Mouse (Mus musculus) liver, embryonic 14 days (tissue): ENCODE measurements around the gene Ip6k2. TPM values are rescaled to one million over a fixed set of nuclear protein-coding genes. Genes with fewer than 3 reads are reported as not detected.

ENCODE experiments used
- polyA plus RNA-seq: library from polyadenylated mRNA; depleted of rRNA; stranded (reverse); fragments of >200 nt; gene quantifications from 2 replicates; pipeline ENCODE4 v1.2.3, GENCODE M21; 2012; rRNA removed

Gene Ip6k2
- 27.8 and 29.7 TPM in 2 replicates for polyA plus RNA-seq

GRCm38 (mm10) chr9:108783548-108784463 lies at the start of gene Ip6k2:
Ip6k2 (plus strand) TSS chr9:108783796.

GRCm38 (mm10) chr9:108808163-108808665 lies 24.6 kb downstream of the Ip6k2 start, which contains the start of gene Nckipsd:
Nckipsd (plus strand) TSS chr9:108808368.

GRCm38 (mm10) chr9:108825820-108826699 lies 42.5 kb downstream of the Ip6k2 start, which contains the start of gene Celsr3:
Celsr3 (plus strand) TSS chr9:108826320.

GRCm38 (mm10) chr9:108852976-108853375 lies 69.4 kb downstream of the Ip6k2 start, which contains the start of gene Slc26a6:
Slc26a6 (plus strand) TSS chr9:108853283.

Other genes starting within 250 kb of the Ip6k2 start
- 120 and 136 TPM in 2 replicates for gene Impdh2, start 223.5 kb upstream of the Ip6k2 start, polyA plus RNA-seq
- 9.9 and 11.3 TPM in 2 replicates for gene Ndufaf3, start 216.4 kb upstream of the Ip6k2 start, polyA plus RNA-seq
- gene Dalrd3, start 213.9 kb upstream of the Ip6k2 start, polyA plus RNA-seq = 38.4 and 45.4 TPM in 2 replicates
- gene Wdr6, start 205.1 kb upstream of the Ip6k2 start, polyA plus RNA-seq = 7.5 and 8.5 TPM in 2 replicates
- gene P4htm, start 186.1 kb upstream of the Ip6k2 start, polyA plus RNA-seq = 0.63 and 0.67 TPM in 2 replicates
- gene Arih2, start 134.4 kb upstream of the Ip6k2 start, polyA plus RNA-seq = 18.2 and 20.6 TPM in 2 replicates
- gene Slc25a20, start 121.7 kb upstream of the Ip6k2 start, polyA plus RNA-seq = 6.8 and 9.3 TPM in 2 replicates
- gene Prkar2a, start 94.5 kb upstream of the Ip6k2 start, polyA plus RNA-seq = 5.9 and 7.1 TPM in 2 replicates
- 3.3 and 3.9 TPM in 2 replicates for gene Nckipsd, start 24.6 kb downstream of the Ip6k2 start, polyA plus RNA-seq
- 0.15 and 0.23 TPM in 2 replicates for gene Celsr3, start 42.5 kb downstream of the Ip6k2 start, polyA plus RNA-seq
- 3.9 and 4.0 TPM in 2 replicates for gene Slc26a6, start 69.5 kb downstream of the Ip6k2 start, polyA plus RNA-seq
- not detected in 2 replicates for gene Tmem89, start 130.8 kb downstream of the Ip6k2 start, polyA plus RNA-seq
- gene Uqcrc1, start 152.8 kb downstream of the Ip6k2 start, polyA plus RNA-seq = 177 and 218 TPM in 2 replicates
- 0.54 and 0.69 TPM in 2 replicates for gene Col7a1, start 169.8 kb downstream of the Ip6k2 start, polyA plus RNA-seq
- gene Ucn2, start 202.2 kb downstream of the Ip6k2 start, polyA plus RNA-seq = 0.10 and 0.12 TPM in 2 replicates
- gene Pfkfb4, start 208.0 kb downstream of the Ip6k2 start, polyA plus RNA-seq = 1.9 and 2.7 TPM in 2 replicates